Mouse (Mus musculus) small intestine, adult 2 months (tissue): ENCODE results near the gene Gnb3. TPM values are rescaled to one million over a fixed set of nuclear protein-coding genes. Genes with fewer than 3 reads are reported as not detected.
"Not testable (repeated sequence)": the region's sequence is repeated elsewhere in the genome, so short reads cannot be mapped to it uniquely, and the experiment has no call there.

ENCODE experiments used
- H3K27ac ChIP-seq: fragments of 200-500 bp; 2 replicates; pipeline ENCODE4 v1.5.1; 2012; ENCODE audit warnings: low read depth, low read length, control low read depth, inconsistent platforms; ENCODE audit not compliant: insufficient read depth
- H3K27me3 ChIP-seq: fragments of 200-500 bp; 2 replicates; pipeline ENCODE4 v1.6.1; 2012; ENCODE audit warnings: mild to moderate bottlenecking, moderate library complexity, low read length, inconsistent platforms; ENCODE audit not compliant: control insufficient read depth, insufficient read depth
- H3K36me3 ChIP-seq: fragments of 200-500 bp; 2 replicates; pipeline ENCODE4 v1.6.1; 2012; ENCODE audit warnings: mild to moderate bottlenecking, low read length, control low read depth, inconsistent platforms; ENCODE audit not compliant: control insufficient read depth, insufficient read depth
- H3K4me1 ChIP-seq: fragments of 200-500 bp; 2 replicates; pipeline ENCODE4 v1.6.1; 2012; ENCODE audit warnings: low read length, inconsistent platforms, mixed read lengths; ENCODE audit not compliant: control insufficient read depth, insufficient read depth, insufficient read length
- H3K4me3 ChIP-seq: fragments of 200-500 bp; 2 replicates; pipeline ENCODE4 v1.5.1; 2012; ENCODE audit warnings: low read depth, mild to moderate bottlenecking, control low read depth, inconsistent platforms, low read length, moderate library complexity
- CTCF ChIP-seq: fragments of 200-500 bp; IDR thresholded peaks from 2 replicates; pipeline ENCODE4 v1.5.1; 2012; ENCODE audit warnings: low read depth, mild to moderate bottlenecking, control low read depth, inconsistent platforms, low read length, moderate library complexity, mixed read lengths; ENCODE audit not compliant: insufficient replicate concordance, insufficient read length; ENCODE audit errors: extremely low read depth
- POLR2A ChIP-seq: fragments of 200-500 bp; IDR thresholded peaks from 2 replicates; pipeline ENCODE4 v1.6.1; 2012; ENCODE audit warnings: low read depth, mild to moderate bottlenecking, control low read depth, inconsistent platforms, low read length, moderate library complexity
- WGBS: fragments of 180-500 bp; shearing (Covaris S2); methylation state at CpG from one replicate; pipeline ENCODE4 v1.1.7; 2018; 5-methylcytosine and 5-hydroxymethylcytosine counted together
- polyA plus RNA-seq: library from polyadenylated mRNA; depleted of rRNA; stranded (reverse); fragments of >200 nt; gene quantifications from 2 replicates; pipeline ENCODE4 v1.2.3, GENCODE M21; 2012

The Gnb3 gene
- polyA plus RNA-seq, 1 experiment = 0.19 TPM

DNA sequence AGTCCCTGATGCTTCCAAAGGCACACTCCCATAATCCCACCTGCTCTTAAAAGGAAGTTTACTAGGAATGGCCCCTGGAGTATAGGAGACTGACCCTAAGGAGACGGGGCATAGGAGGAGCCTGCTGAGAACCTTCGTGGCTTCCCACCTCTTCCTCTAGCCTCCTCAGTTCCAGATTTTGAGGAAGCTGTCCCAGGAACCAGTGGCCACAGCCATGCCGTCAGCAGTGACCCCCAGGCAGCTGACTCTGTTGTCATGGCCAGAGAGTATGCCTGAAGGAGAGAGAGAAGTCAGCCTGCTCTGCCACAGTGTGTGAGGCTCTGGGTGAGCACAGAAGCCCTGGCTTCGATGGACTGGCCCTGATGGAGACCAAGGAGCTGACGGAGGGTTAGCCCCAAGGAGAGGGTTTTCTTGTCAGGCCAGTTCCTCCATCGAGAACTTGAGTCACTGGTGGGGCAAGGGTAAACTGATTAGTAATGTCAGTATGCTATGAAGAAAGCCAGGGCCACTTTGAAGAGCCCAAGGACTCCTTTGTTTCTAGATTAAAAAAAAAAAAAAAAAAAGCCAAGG is 5.5 kb downstream of the Gnb3 start:
- WGBS = 73% methylated on average over 6 of the region's 6 CpGs
- Histone ChIP-seq H3K27me3 (no peaks in the 10 kb centered on the region), H3K36me3 (peaks cover 1% of the 10 kb centered on the region; the same call in 1 of the 2 replicates), H3K27ac (no peak overlapping the region), H3K4me1 (peaks cover 3% of the 10 kb centered on the region), H3K4me3 (no peak overlapping the region)
- TF ChIP-seq POLR2A (no peak), CTCF (no peak)

DNA sequence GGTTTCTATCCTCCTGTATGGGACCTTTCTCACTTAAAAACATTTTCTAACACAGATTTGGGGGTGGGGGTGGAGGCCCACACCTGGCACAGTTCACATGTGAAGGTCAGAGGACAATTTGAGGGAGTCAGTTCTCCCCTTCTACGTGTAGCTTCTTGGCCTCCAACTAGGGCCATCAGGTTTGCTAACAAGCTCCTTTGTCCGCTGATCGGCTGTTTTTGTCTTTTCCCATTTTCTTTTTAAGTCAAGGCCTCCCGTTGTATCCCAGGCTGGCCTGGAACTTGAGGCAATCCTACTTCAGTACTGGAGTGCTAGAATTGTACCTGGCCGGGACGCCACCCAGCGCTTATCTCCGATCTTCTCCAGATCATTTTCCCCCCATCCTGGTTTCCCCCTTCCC is 8.4 kb downstream of the Gnb3 start:
- 88% methylated on average over 8 of the region's 8 CpGs for WGBS
- no peak overlapping the region for H3K4me3 ChIP-seq
- no peak overlapping the region for H3K27ac ChIP-seq
- H3K4me1 ChIP-seq = peaks cover 9% of the 10 kb centered on the region
- peaks cover 1% of the 10 kb centered on the region; the same call in 1 of the 2 replicates for H3K36me3 ChIP-seq
- H3K27me3 ChIP-seq = no peaks in the 10 kb centered on the region
- no peak for TF ChIP-seq CTCF
- TF ChIP-seq POLR2A = no peak

DNA sequence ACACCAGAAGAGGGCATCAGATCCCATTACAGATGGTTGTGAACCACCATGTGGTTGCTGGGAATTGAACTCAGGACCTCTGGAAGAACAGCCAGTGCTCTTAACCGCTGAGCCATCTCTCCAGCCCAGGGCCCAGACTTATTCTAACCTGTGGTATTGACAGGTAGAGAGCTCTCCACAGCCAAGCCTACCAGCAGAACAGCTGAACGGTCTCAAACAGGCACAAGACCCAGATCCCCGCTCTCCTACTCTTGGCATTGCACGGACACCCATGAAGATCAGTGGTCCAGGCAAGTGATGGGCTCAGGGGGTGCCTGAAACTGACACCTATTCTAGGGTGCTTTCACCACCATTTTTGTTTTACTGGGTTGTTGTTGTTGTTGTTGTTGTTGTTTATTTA is 8.9 kb downstream of the Gnb3 start:
- not testable (repeated sequence) for H3K4me1 ChIP-seq, H3K27me3 ChIP-seq, H3K36me3 ChIP-seq, H3K27ac ChIP-seq, H3K4me3 ChIP-seq
- WGBS = 92% methylated on average over 4 of the region's 4 CpGs

DNA sequence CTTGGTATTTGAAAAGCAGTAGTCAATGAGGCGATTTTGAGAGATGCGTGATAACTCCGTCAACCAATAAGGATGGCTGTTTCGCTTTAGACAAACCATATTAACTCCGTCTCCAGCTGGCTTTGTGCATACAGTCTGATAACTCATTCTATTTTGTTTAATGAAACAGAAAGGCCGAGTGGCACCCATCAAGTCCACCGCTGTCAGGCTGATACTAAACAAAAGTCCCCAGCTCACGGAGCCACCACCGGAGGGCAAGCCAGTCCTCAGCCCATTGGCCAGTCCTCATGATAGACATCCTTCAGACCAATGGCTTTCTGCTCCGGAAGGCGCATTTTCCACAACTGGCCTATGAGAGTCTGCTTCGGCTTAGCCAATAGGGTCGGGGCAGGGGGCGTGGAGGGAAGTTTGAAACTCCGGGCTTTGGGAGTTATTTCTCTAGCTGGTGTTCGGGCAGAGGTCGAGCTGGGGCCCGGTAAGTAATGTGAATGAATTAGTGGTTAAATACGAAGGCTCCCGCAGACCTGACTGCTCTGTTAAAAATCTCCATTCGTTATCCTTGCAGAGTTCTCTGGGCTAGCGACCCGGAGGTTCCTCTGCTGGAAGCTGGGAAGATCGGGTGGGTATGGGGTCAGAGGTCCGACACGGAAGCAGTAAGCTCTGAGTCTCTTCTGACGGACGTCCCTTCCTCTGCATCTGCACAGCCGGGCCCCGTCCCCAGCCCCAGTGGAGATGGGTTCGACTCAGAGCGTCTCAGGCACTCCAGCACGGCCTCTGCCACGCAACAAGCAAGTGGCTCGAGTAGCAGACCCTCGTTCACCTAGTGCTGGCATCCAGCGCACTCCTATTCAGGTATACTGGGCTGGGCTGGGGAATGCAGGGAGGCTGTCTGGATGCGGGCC is 10.0 kb downstream of the Gnb3 start:
- WGBS = under 1% methylated on average over 38 of the region's 38 CpGs
- Histone ChIP-seq H3K4me1 (peaks cover 9% of the 10 kb centered on the region), H3K4me3 (peak overlapping the region; percentile 71), H3K36me3 (peaks cover 9% of the 10 kb centered on the region), H3K27ac (peak overlapping the region; percentile 89), H3K27me3 (no peaks in the 10 kb centered on the region)
- TF ChIP-seq POLR2A (peak; percentile 15; the same call in 1 of the 2 replicates), CTCF (0 out of 2 replicates have a peak, but pooled peaks have one; percentile 17)

DNA sequence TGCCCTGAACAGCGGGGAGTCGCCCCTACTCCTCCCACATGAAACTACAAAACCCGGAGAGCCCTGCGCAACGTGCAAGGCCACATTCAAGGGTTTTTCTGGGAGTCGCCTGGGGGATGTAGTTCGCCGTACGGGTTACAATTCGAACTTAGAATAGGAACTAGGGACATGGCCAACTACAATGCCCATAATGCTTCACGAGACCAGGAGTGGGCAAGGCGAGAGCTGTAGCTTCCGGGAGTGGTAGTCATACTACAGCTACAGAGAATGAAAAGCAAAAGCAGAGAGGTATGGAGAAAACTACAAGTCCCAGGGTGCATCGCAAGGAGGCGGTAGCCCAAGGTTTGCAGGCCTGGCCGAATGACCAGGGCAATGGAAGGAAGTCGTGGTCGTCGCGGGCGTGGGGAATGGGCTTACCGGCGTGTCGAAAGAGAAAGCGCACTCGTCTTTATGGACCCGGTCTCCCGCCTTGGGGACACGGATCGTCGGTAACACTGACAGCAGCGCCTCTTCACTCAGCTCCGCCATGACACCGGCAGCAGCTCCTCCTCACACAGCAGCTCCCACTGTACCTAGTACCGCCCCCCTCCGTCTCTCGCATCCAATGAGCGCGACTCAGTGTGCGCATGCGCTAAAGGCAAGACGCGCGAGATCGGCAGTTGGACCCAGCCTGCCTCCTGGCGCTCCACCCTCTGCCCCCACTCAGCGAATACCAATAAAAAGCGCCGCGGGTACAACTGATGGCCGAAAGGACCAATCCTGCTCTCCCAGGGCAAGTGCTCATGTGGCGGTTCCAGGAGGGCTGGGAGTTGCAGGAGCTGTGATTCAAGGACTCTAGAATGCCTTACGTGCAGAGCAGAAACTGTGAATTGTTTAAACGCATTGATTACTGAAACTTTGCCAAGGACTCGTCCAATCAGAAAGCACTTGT is 10.9 kb downstream of the Gnb3 start, which contains the start of the genes Usp5 and Cdca3:
Gene Usp5, minus strand, starts transcription at position 617 of the 931 bp plus-strand sequence.
Gene Cdca3, plus strand, starts transcription at position 680 of the 931 bp plus-strand sequence.
- WGBS = under 1% methylated on average over 55 of the region's 55 CpGs
- peak within 1 kb of the TSS; percentile 71 for H3K4me3 ChIP-seq
- peaks cover 9% of the 10 kb centered on the region for H3K4me1 ChIP-seq
- H3K36me3 ChIP-seq = peaks cover 18% of the 10 kb centered on the region
- TF ChIP-seq CTCF (0 out of 2 replicates have a peak, but pooled peaks have one; percentile 12), POLR2A (peak; percentile 56; the same call in 1 of the 2 replicates)
- no peaks in the 10 kb centered on the region for H3K27me3 ChIP-seq
- H3K27ac ChIP-seq = peak within 1 kb of the TSS; percentile 89

DNA sequence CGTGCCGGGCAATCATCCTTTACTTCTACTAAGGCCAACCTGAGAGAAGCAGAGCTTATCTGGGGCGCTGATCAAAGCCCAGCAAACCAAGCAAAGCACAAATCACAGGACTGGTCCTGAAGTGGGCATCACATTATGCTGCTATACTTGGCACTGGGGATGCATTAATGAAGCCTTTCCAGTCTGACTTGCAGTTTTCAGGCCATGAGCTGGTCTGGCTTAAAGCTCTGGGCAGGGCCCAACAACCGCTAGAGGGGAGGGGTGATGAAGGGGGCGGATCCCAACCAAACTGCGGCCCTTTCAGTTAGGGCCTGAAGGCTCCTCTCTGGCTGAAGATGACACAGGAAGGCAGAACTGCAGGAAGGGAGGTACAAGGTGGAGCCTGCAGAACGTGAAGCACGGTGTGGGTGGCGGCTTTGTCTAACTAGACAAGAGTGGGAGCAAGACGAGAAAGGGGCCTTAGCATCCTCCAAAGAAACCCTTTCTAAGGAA is 11.9 kb downstream of the Gnb3 start:
- Histone ChIP-seq H3K4me1 (peaks cover 9% of the 10 kb centered on the region), H3K27me3 (no peaks in the 10 kb centered on the region), H3K36me3 (peaks cover 28% of the 10 kb centered on the region), H3K27ac (no peak overlapping the region), H3K4me3 (peak overlapping the region; percentile 52)
- TF ChIP-seq POLR2A (no peak; the same call in 1 of the 2 replicates), CTCF (no peak)
- 17% methylated on average over 10 of the region's 10 CpGs for WGBS
